Mouse (Mus musculus) lung, adult 2 months (tissue): ENCODE data around the gene Hist1h2ah. TPM values are rescaled to one million over a fixed set of nuclear protein-coding genes. Genes with fewer than 3 reads are reported as not detected.
A peak's percentile ranks its signal among the peaks of the same experiment; 100 is the strongest.

Source experiments
- DNase-seq: peaks from one replicate; pipeline ENCODE4 v3.0.0; 2022
- H3K4me1 ChIP-seq: fragments of 200-500 bp; 2 replicates; pipeline ENCODE4 v1.6.1; 2011; ENCODE audit warnings: low read length; ENCODE audit not compliant: control insufficient read depth, insufficient read depth
- H3K4me3 ChIP-seq: fragments of 200-500 bp; replicated peaks from 2 replicates; pipeline ENCODE3; 2011; ENCODE audit warnings: low read depth, mild to moderate bottlenecking, control low read depth, low read length; ENCODE audit errors: extremely low read depth
- CTCF ChIP-seq: fragments of 200-500 bp; IDR thresholded peaks from 2 replicates; pipeline ENCODE4 v1.5.1; 2011; ENCODE audit warnings: mild to moderate bottlenecking, low read length, control low read depth; ENCODE audit not compliant: insufficient read depth
- POLR2A ChIP-seq: fragments of 200-500 bp; IDR thresholded peaks from 2 replicates; pipeline ENCODE4 v1.6.1; 2011; ENCODE audit warnings: low read depth, mild to moderate bottlenecking, control low read depth, low read length, borderline replicate concordance; ENCODE audit errors: extremely low read depth
- WGBS: fragments of 180-500 bp; shearing (Covaris S2); methylation state at CpG from one replicate; pipeline ENCODE4 v1.1.7; 2018; 5-methylcytosine and 5-hydroxymethylcytosine counted together
- polyA plus RNA-seq: library from polyadenylated mRNA; depleted of rRNA; stranded (reverse); fragments of >200 nt; gene quantifications from 2 replicates; pipeline ENCODE4 v1.2.3, GENCODE M21; 2012

Gene Hist1h2ah
- polyA plus RNA-seq, 1 experiment = 1.8 TPM

GRCm38 (mm10) chr13:22013716-22014115 is 21.7 kb downstream of the Hist1h2ah start:
- 15% methylated on average over 13 of the region's 13 CpGs for WGBS
- H3K4me3 ChIP-seq = no peak overlapping the region
- peaks cover 4% of the 10 kb centered on the region for H3K4me1 ChIP-seq
- TF ChIP-seq POLR2A (no peak), CTCF (no peak)
- no peak for DNase-seq

- TF ChIP-seq POLR2A = no peak
- no peak for TF ChIP-seq CTCF
- Histone ChIP-seq H3K4me1 (peaks cover 4% of the 10 kb centered on the region), H3K4me3 (no peak within 1 kb of the TSS)
- WGBS = 39% methylated on average over 7 of the region's 7 CpGs
- DNase-seq = no peak
Measured at GRCm38 (mm10) chr13:22009642-22010041, 25.7 kb downstream of the Hist1h2ah start, which contains the start of gene Prss16. Gene Prss16 (minus strand): TSS chr13:22009742.

- TF ChIP-seq POLR2A = no peak
- TF ChIP-seq CTCF = no peak
- H3K4me1 ChIP-seq = no peaks in the 10 kb centered on the region
- no peak for DNase-seq
- 80% methylated on average over 3 of the region's 3 CpGs for WGBS
- H3K4me3 ChIP-seq = no peak overlapping the region
Measured at GRCm38 (mm10) chr13:22008707-22009106, 26.7 kb downstream of the Hist1h2ah start.

GRCm38 (mm10) chr13:22007872-22008271 is 27.5 kb downstream of the Hist1h2ah start:
- no peak overlapping the region for H3K4me3 ChIP-seq
- no peak for TF ChIP-seq CTCF
- no peak for TF ChIP-seq POLR2A
- H3K4me1 ChIP-seq = no peaks in the 10 kb centered on the region
- 60% methylated on average over 7 of the region's 7 CpGs for WGBS
- no peak for DNase-seq

GRCm38 (mm10) chr13:22007121-22007510 is 28.3 kb downstream of the Hist1h2ah start:
- no peak overlapping the region for H3K4me3 ChIP-seq
- no peak for DNase-seq
- 15% methylated on average over 18 of the region's 18 CpGs for WGBS
- TF ChIP-seq CTCF (no peak), POLR2A (no peak)
- H3K4me1 ChIP-seq = no peaks in the 10 kb centered on the region

GRCm38 (mm10) chr13:22006334-22007120 is 28.8 kb downstream of the Hist1h2ah start:
- DNase-seq = no peak
- 1% methylated on average over 38 of the region's 38 CpGs for WGBS
- H3K4me1 ChIP-seq = no peaks in the 10 kb centered on the region
- peak overlapping the region; percentile 63 for H3K4me3 ChIP-seq
- no peak for TF ChIP-seq POLR2A

- Histone ChIP-seq H3K4me3 (peak overlapping the region; percentile 63), H3K4me1 (no peaks in the 10 kb centered on the region)
- TF ChIP-seq POLR2A (no peak), CTCF (no peak)
- peak; percentile 54 for DNase-seq
- WGBS = under 1% methylated on average over 45 of the region's 45 CpGs
Measured at GRCm38 (mm10) chr13:22005605-22006333, 29.6 kb downstream of the Hist1h2ah start.

- no peak for DNase-seq
- 20% methylated on average over 5 of the region's 5 CpGs for WGBS
- Histone ChIP-seq H3K4me1 (0 out of 2 replicates have a peak, but pooled peaks cover 2% of the 10 kb centered on the region), H3K4me3 (no peak overlapping the region)
- TF ChIP-seq CTCF = no peak
- TF ChIP-seq POLR2A = no peak
Measured at GRCm38 (mm10) chr13:22001823-22002222, 33.5 kb downstream of the Hist1h2ah start.

- 78% methylated on average over 2 of the region's 2 CpGs for WGBS
- no peak for TF ChIP-seq POLR2A
- TF ChIP-seq CTCF = no peak
- Histone ChIP-seq H3K4me3 (no peak overlapping the region), H3K4me1 (0 out of 2 replicates have a peak, but pooled peaks cover 3% of the 10 kb centered on the region)
- no peak for DNase-seq
Measured at GRCm38 (mm10) chr13:22001346-22001745, 34.0 kb downstream of the Hist1h2ah start.
